Mouse (Mus musculus): ENCODE data around the gene Pmepa1. TPM values are rescaled to one million over a fixed set of nuclear protein-coding genes. Genes with fewer than 3 reads are reported as not detected.
A peak's percentile ranks its signal among the peaks of the same experiment; 100 is the strongest.

The Pmepa1 gene
- polyA plus RNA-seq, 1 experiment from 2014 or later, result 1.2 TPM

DNA sequence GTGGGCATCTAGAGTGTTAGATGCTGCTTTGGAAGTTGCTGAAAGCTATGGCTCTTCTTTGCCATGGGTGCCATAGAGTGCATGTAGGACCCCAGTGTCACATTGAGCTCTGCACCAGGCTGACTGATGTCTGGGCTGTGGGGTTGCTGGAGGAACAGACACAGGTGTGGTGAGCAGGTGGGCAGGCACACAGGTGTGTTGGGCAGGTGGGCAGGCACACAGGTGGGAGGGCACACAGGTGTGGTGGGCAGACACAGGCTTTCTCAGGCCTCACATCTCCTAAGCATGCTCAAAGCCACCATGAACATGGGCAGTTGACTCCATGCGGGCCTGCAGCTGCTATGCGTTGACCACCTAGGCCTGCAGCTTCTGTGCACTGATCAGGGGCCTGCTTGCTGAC is 16.2 kb upstream of the Pmepa1 start:
- no peaks in the 10 kb centered on the region for H3K36me3 ChIP-seq
- no peak for DNase-seq (ENCODE audit: low spot score)
- H3K27ac ChIP-seq (replicated peaks), result no peak overlapping the region
- WGBS, result 100% methylated on average over 2 of the region's 2 CpGs
- 0 out of 2 replicates have a peak, but pooled peaks cover 5% of the 10 kb centered on the region for H3K27me3 ChIP-seq (ENCODE audit: low read depth, poor library complexity, severe bottlenecking)
- no peaks in the 10 kb centered on the region for H3K9me3 ChIP-seq (replicated peaks)
- peaks cover 4% of the 10 kb centered on the region; the same call in 1 of the 2 replicates for H3K4me1 ChIP-seq
- H3K4me3 ChIP-seq, result no peak overlapping the region

DNA sequence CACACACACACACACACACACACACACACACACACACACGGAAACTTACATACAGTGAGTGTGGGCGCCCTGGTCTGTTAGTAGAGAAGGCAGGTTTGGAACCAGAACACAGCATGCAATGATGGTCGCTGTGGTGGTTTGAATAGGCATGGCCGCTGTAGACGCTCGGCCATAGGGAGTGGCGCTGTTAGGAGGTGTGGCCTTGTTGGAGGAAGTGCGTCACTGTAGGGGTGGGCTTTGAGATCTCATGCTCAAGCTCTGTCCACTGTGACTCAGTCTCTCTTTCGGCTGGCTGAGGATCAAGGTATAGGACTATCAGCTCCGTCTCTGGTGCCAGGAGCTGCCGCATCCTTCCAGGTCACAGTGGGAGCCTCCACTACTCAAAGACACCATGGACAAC is 14.6 kb upstream of the Pmepa1 start:
- WGBS, result 94% methylated on average over 11 of the region's 11 CpGs

GRCm38 (mm10) chr2:173289928-173290327 is 13.6 kb upstream of the Pmepa1 start:
- H3K4me3 ChIP-seq, result no peak overlapping the region
- 84% methylated on average over 3 of the region's 3 CpGs for WGBS
- no peak for DNase-seq (ENCODE audit: low spot score)
- no peak overlapping the region for H3K27ac ChIP-seq (replicated peaks)
- H3K9me3 ChIP-seq (replicated peaks), result no peaks in the 10 kb centered on the region
- H3K36me3 ChIP-seq, result no peaks in the 10 kb centered on the region
- H3K4me1 ChIP-seq, result peaks cover 4% of the 10 kb centered on the region; the same call in 1 of the 2 replicates
- 0 out of 2 replicates have a peak, but pooled peaks cover 3% of the 10 kb centered on the region for H3K27me3 ChIP-seq (ENCODE audit: low read depth, poor library complexity, severe bottlenecking)

More for the DNA sequence above, 14.6 kb upstream of the Pmepa1 start:
- Histone ChIP-seq H3K9me3 (replicated peaks) (no peaks in the 10 kb centered on the region), H3K27ac (replicated peaks) (no peak overlapping the region), H3K4me3 (no peak overlapping the region), H3K27me3 (ENCODE audit: low read depth, poor library complexity, severe bottlenecking) (0 out of 2 replicates have a peak, but pooled peaks cover 6% of the 10 kb centered on the region), H3K4me1 (peaks cover 4% of the 10 kb centered on the region; the same call in 1 of the 2 replicates), H3K36me3 (no peaks in the 10 kb centered on the region)
- no peak for DNase-seq (ENCODE audit: low spot score)

GRCm38 (mm10) chr2:173285816-173286538 is 9.6 kb upstream of the Pmepa1 start:
- DNase-seq (ENCODE audit: low spot score), result no peak
- Histone ChIP-seq H3K36me3 (no peaks in the 10 kb centered on the region), H3K9me3 (replicated peaks) (no peaks in the 10 kb centered on the region), H3K27ac (replicated peaks) (no peak overlapping the region), H3K4me1 (no peaks in the 10 kb centered on the region; the same call in 1 of the 2 replicates), H3K4me3 (no peak overlapping the region), H3K27me3 (ENCODE audit: low read depth, poor library complexity, severe bottlenecking) (peaks cover 19% of the 10 kb centered on the region; the same call in 1 of the 2 replicates)
- 91% methylated on average over 12 of the region's 12 CpGs for WGBS

DNA sequence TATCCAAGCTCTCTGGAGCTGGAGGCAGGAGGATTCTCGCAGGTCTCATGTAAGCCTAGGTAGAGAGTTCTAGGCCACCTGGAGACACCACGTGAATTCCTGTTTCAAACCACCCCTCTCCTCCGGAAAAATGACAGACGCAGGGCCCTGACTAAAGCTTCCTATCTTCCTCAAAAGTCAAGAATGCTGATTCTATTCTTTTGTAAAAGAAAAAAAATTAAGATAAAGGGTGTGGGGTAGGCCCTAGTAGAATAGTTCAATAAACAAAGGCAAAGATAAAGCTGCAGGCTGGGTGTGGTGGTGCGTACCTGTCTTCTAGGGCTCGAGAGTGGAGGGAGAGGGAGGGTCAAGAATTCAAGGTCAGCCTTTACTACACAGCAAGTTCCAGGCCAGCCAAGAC is 8.4 kb upstream of the Pmepa1 start:
- Histone ChIP-seq H3K9me3 (replicated peaks) (no peaks in the 10 kb centered on the region), H3K4me3 (no peak overlapping the region), H3K36me3 (no peaks in the 10 kb centered on the region), H3K27me3 (ENCODE audit: low read depth, poor library complexity, severe bottlenecking) (peaks cover 29% of the 10 kb centered on the region; the same call in 1 of the 2 replicates), H3K27ac (replicated peaks) (no peak overlapping the region), H3K4me1 (no peaks in the 10 kb centered on the region; the same call in 1 of the 2 replicates)
- WGBS, result 87% methylated on average over 6 of the region's 6 CpGs
- DNase-seq (ENCODE audit: low spot score), result no peak

- DNase-seq (ENCODE audit: low spot score), result no peak
- H3K27ac ChIP-seq (replicated peaks), result no peak overlapping the region
- H3K9me3 ChIP-seq (replicated peaks), result no peaks in the 10 kb centered on the region; the same call in 1 of the 2 replicates
- WGBS, result 87% methylated on average over 8 of the region's 8 CpGs
- H3K36me3 ChIP-seq, result no peaks in the 10 kb centered on the region
- H3K27me3 ChIP-seq (ENCODE audit: low read depth, poor library complexity, severe bottlenecking), result peaks cover 52% of the 10 kb centered on the region
- peaks cover 5% of the 10 kb centered on the region for H3K4me1 ChIP-seq
- no peak overlapping the region for H3K4me3 ChIP-seq
These were observed 5.9 kb upstream of the Pmepa1 start for GRCm38 (mm10) chr2:173282191-173282590.

DNA sequence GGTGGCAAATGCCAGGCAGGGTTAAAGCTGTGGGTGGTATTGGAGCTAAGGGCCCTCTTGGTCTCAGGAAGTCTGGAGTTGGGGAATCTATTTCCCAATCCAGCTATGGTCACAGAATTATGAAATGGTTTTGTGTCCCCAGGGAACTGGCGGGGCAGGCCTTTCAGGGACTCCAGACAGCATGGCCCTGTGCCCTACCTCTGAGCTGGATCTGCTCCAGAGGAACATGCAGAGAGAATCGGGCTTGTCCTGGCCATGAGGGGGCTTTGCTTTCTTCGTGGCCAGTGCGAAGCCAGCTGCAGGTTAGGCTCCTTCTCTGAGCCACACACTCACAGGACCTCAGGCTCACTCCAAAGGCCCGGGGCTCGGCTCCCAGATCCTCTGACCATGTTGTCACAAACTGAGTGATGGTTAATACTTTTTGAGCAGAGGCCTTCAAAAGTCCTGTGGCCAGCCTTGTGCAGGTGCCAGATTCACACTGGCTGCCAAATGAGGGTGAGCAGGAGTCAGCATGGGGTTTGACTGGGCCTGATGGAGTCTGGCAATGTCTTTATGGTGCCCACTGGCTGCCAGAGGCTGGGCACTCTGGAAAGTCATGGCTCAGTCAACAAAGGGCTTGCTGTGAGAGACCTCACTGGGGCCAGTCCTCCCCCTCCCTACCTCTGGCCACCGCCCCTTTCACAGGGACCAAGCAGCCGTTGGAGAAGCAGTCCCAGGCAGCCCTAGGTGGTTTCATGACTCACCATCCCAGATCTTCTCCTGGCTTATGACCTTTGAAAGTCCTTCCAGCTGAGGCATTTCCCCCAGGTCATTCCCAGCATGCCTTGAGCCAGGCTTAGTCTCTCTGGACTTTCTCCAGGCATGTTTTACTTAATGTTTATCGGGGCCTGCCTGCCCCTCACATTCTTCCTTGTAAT is 4.9 kb upstream of the Pmepa1 start:
- H3K36me3 ChIP-seq, result no peaks in the 10 kb centered on the region
- WGBS, result 80% methylated on average over 9 of the region's 9 CpGs
- peaks cover 55% of the 10 kb centered on the region for H3K27me3 ChIP-seq (ENCODE audit: low read depth, poor library complexity, severe bottlenecking)
- 0 out of 2 replicates have a peak overlapping the region, but pooled peaks have one; percentile 1 for H3K27ac ChIP-seq (replicated peaks)
- no peaks in the 10 kb centered on the region; the same call in 1 of the 2 replicates for H3K9me3 ChIP-seq (replicated peaks)
- peaks cover 12% of the 10 kb centered on the region for H3K4me1 ChIP-seq
- no peak for DNase-seq (ENCODE audit: low spot score)
- no peak overlapping the region for H3K4me3 ChIP-seq

- Histone ChIP-seq H3K27ac (replicated peaks) (no peak overlapping the region), H3K27me3 (ENCODE audit: low read depth, poor library complexity, severe bottlenecking) (peaks cover 59% of the 10 kb centered on the region), H3K4me3 (no peak overlapping the region), H3K4me1 (peaks cover 28% of the 10 kb centered on the region), H3K9me3 (replicated peaks) (no peaks in the 10 kb centered on the region; the same call in 1 of the 2 replicates), H3K36me3 (no peaks in the 10 kb centered on the region)
- no peak for DNase-seq (ENCODE audit: low spot score)
- 78% methylated on average over 16 of the region's 16 CpGs for WGBS
These were observed 2.7 kb upstream of the Pmepa1 start for GRCm38 (mm10) chr2:173278846-173279580.

DNA sequence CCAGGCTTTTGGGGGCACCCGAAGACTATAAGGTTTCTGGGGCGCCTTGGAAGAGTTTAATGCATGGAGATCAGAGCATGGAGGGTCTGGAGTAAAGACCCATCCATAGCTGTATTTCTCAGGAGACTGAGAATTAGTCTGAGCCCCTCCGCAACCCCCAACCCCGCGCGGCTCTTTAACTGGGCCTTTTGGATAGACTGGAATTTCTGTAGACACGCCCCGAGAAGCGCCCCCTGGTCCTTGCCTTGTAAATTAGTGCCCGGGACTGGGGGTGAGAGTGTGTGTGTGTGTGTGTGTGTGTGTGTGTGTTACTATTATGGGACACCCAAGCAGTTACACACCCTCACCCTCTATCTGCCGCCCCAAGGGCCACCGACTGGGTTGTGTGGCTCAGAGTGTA is 526 bp upstream of the Pmepa1 start:
- Histone ChIP-seq H3K36me3 (no peaks in the 10 kb centered on the region), H3K4me1 (peaks cover 46% of the 10 kb centered on the region), H3K27me3 (ENCODE audit: low read depth, poor library complexity, severe bottlenecking) (peaks cover 73% of the 10 kb centered on the region), H3K27ac (replicated peaks) (peak overlapping the region; percentile 96), H3K9me3 (replicated peaks) (no peaks in the 10 kb centered on the region; the same call in 1 of the 2 replicates), H3K4me3 (peak overlapping the region; percentile 94)
- WGBS, result 9% methylated on average over 12 of the region's 12 CpGs
- DNase-seq (ENCODE audit: low spot score), result no peak

GRCm38 (mm10) chr2:173275343-173276201 is 761 bp downstream of the Pmepa1 start:
- Histone ChIP-seq H3K4me3 (peak overlapping the region; percentile 94), H3K36me3 (no peaks in the 10 kb centered on the region), H3K9me3 (replicated peaks) (no peaks in the 10 kb centered on the region; the same call in 1 of the 2 replicates), H3K27ac (replicated peaks) (peak overlapping the region; percentile 96), H3K4me1 (peaks cover 57% of the 10 kb centered on the region), H3K27me3 (ENCODE audit: low read depth, poor library complexity, severe bottlenecking) (peaks cover 82% of the 10 kb centered on the region)
- DNase-seq (ENCODE audit: low spot score), result peak; percentile 64
- 1% methylated on average over 88 of the region's 93 CpGs for WGBS
